15 mouse cellular contexts compared by ENCODE assay signal in genomic region chr5:58556770-58557169, GRCm38 (mm10).
"Had no signal": no experiment of that assay in that cellular context is flagged by ENCODE, and none has a peak within 500 bp of the region (broad histone marks: within the 10 kb centered on the region; RNA-seq: fewer than 3 reads in every experiment).

No protein-coding gene starts in this region.

- H3K9me3 ChIP-seq: neural tube, embryonic 15.5 days; stomach, embryonic 15.5 days had no signal

- H3K27me3 ChIP-seq: neural tube, embryonic 15.5 days; stomach, embryonic 15.5 days had no signal

- H3K4me2 ChIP-seq: neural tube, embryonic 15.5 days; stomach, embryonic 15.5 days had no signal

- DNase-seq: retina, postnatal 1 day; right cerebral cortex, adult 18-20 months; right cerebral cortex, postnatal 14 days; right cerebral cortex, postnatal 25 days; right cerebral cortex, postnatal 4 days; spleen, adult 18-20 months; thymus, adult 18-20 months; thymus, adult 2 months; thymus, postnatal 14 days; thymus, postnatal 25 days; thymus, postnatal 36 days; thymus, postnatal 4 days had no signal

- H3K9ac ChIP-seq: neural tube, embryonic 15.5 days; stomach, embryonic 15.5 days had no signal

- H3K4me3 ChIP-seq: neural tube, embryonic 15.5 days; stomach, embryonic 15.5 days had no signal

- H3K27ac ChIP-seq: neural tube, embryonic 15.5 days; stomach, embryonic 15.5 days; stomach, postnatal 0 days had no signal

- H3K4me1 ChIP-seq: neural tube, embryonic 15.5 days; stomach, embryonic 15.5 days had no signal

- H3K36me3 ChIP-seq: neural tube, embryonic 15.5 days; stomach, embryonic 15.5 days had no signal
